ENCODE assay signal across 11 mouse cellular contexts in genomic region chr14:57517001-57517400, GRCm38 (mm10). TPM values are rescaled to one million over a fixed set of nuclear protein-coding genes. Genes with fewer than 3 reads are reported as not detected.
"Had no signal": no experiment of that assay in that cellular context is flagged by ENCODE, and none has a peak within 500 bp of the region (broad histone marks: within the 10 kb centered on the region; RNA-seq: fewer than 3 reads in every experiment).

No protein-coding gene starts in this region.

- DNase-seq: kidney, adult 18-20 months; kidney, adult 9 months; kidney, postnatal 14 days; kidney, postnatal 4 days; layer of hippocampus, postnatal 36 days; liver, postnatal 0 days; lung, embryonic 14.5 days; thymus, postnatal 25 days had no signal

RNA-seq across cellular contexts. Expression of gene Il17d, which starts 7.6 kb away (rescaled TPM):
- total RNA-seq: megakaryocyte, adult 5-6 weeks had no signal
- polyA plus RNA-seq: inflammation-experienced regulatory T-cells, adult 6 months; macrophage had no signal
